Mouse (Mus musculus) retina, adult 2 months (tissue): ENCODE measurements around the gene Ssh2.

Experiments used
- DNase-seq: peaks from one replicate; pipeline ENCODE4 v3.0.0-alpha.2; 2012; ENCODE audit warnings: low read depth, low spot score

The Ssh2 gene

DNA sequence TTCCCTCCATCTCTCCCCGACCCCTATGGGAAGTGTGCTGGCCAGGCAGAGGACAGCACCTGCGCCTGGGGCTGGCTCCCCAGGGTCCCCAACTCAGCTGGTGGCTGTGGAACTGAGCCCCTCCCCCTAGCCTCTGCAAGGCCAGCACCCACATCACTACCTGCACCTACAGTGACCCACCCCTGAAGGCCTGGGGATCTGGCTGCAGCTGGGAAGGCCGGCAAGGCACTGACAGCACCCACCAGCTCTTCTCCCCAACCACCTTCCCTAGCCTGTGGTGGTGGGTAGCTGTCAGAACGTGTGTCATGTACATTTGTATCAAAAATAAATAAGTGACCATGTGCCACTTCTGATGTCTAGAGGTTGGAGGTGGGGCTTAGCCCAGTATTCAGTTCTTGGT, 291.3 kb downstream of the Ssh2 start:
- no peak for DNase-seq

DNA sequence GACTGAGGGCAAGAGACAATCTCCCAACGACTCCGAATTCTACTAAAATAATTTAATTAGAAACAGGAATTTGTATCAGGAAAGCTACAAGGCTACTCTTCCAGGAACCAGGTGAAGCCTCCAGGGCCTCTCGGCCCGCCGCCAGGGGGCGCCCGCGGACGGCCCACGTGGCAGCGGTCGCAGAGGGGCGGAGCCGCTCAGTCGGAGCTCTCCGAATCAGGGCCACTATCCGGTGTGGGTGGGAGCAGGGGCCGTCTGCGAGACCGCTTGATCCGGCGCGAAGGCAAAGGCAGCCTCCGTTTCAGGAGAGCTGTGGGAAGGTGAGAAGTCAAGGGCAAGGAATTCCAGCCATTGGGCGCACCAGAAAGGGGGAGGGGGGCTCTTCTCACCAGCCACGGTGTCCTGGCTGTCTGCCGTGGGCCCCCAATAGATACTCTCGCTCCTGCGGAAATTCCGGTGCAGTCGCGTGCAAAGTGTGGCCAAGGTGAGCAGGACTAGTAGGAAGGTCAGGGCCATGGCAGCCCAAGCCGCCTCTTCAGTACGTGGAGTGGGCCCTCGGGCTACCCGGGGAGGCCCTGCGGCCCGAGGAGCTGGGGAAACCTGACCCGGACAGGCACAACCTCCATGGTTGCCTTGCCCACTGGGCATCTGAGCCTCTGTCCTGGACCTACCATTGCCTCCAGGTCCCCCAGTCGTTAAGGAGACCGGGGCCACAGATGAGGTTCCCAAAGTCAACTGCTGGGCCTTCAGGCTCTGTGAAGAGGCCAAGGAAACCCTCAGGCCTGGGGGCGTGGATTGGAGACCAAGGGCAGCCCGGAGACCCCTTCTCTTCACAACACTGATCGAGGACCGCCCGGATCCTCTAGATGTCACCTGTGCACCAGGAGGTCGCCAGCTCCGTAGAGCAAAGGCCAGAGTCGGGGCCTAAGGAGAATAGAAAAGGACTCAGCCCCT, 292.3 kb downstream of the Ssh2 start:
- peak; percentile 57 for DNase-seq
